Mouse (Mus musculus) ES-Bruce4 (cell line): ENCODE measurements around the gene Dcaf12.

Experiments
- CTCF ChIP-seq: IDR thresholded peaks from one replicate; pipeline ENCODE4 v1.8.1; 2011; ENCODE audit warnings: low read depth, low read length
- POLR2A ChIP-seq: IDR thresholded peaks from one replicate; pipeline ENCODE4 v1.8.1; 2011; ENCODE audit warnings: low read length; ENCODE audit not compliant: insufficient read depth

DNA sequence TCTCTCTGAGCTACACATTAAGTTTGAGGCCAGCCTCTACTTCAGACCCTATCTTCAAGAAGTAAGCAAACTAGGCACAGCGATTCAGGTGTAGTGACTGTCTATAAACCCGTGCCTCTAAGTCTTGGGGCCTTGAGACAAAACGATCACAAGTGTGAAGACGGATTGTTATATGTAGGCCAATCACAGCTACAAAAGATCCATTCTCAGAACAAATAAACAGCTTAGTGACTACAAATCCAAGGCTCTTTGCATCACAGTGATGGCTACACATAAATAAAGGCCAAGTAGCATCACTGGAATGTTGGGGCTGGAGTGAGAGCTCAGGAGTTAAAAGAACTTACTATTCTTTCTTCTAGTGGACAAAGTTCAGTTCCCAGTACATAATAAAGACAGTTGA, 55.7 kb downstream of the Dcaf12 start:
- no peak for TF ChIP-seq POLR2A
- no peak for TF ChIP-seq CTCF
